Mouse (Mus musculus) C2C12 (cell line): ENCODE measurements around the gene Zfp335.

Source experiments
- CEBPB ChIP-seq: IDR thresholded peaks from one replicate; pipeline ENCODE4 v1.6.1; 2011; ENCODE audit warnings: low read depth, mild to moderate bottlenecking, control low read depth, moderate library complexity
- CTCF ChIP-seq: IDR thresholded peaks from one replicate; pipeline ENCODE4 v1.5.1; 2011; ENCODE audit not compliant: control insufficient read depth, insufficient read depth, insufficient read length
- MAX ChIP-seq: IDR thresholded peaks from one replicate; pipeline ENCODE4 v1.6.1; 2011; ENCODE audit warnings: mild to moderate bottlenecking, control low read depth
- MYOD1 ChIP-seq: IDR thresholded peaks from one replicate; pipeline ENCODE4 v1.6.1; 2011; ENCODE audit warnings: low read depth; ENCODE audit not compliant: control insufficient read depth, insufficient read length
- USF1 ChIP-seq: IDR thresholded peaks from one replicate; pipeline ENCODE4 v1.6.1; 2011; ENCODE audit warnings: low read depth, mild to moderate bottlenecking, control low read depth, moderate library complexity

GRCm38 (mm10) chr2:164864593-164864992 lies 47.0 kb downstream of the Zfp335 start:
- no peak for TF ChIP-seq CTCF
- no peak for TF ChIP-seq USF1
- no peak for TF ChIP-seq MAX
- no peak for TF ChIP-seq CEBPB
- TF ChIP-seq MYOD1: no peak
